Mouse (Mus musculus) C2C12 (cell line): ENCODE data around the gene Grik3.

Source experiments
- CEBPB ChIP-seq: IDR thresholded peaks from one replicate; pipeline ENCODE4 v1.6.1; 2011; ENCODE audit warnings: low read depth, mild to moderate bottlenecking, control low read depth, moderate library complexity
- CTCF ChIP-seq: IDR thresholded peaks from one replicate; pipeline ENCODE4 v1.5.1; 2011; ENCODE audit not compliant: control insufficient read depth, insufficient read depth, insufficient read length
- FOSL1 ChIP-seq: IDR thresholded peaks from one replicate; pipeline ENCODE4 v1.8.0; 2011; ENCODE audit warnings: mild to moderate bottlenecking, low read length; ENCODE audit not compliant: poor library complexity, insufficient read depth, severe bottlenecking
- MAX ChIP-seq: IDR thresholded peaks from one replicate; pipeline ENCODE4 v1.6.1; 2011; ENCODE audit warnings: mild to moderate bottlenecking, control low read depth
- USF1 ChIP-seq: IDR thresholded peaks from one replicate; pipeline ENCODE4 v1.6.1; 2011; ENCODE audit warnings: low read depth, mild to moderate bottlenecking, control low read depth, moderate library complexity

DNA sequence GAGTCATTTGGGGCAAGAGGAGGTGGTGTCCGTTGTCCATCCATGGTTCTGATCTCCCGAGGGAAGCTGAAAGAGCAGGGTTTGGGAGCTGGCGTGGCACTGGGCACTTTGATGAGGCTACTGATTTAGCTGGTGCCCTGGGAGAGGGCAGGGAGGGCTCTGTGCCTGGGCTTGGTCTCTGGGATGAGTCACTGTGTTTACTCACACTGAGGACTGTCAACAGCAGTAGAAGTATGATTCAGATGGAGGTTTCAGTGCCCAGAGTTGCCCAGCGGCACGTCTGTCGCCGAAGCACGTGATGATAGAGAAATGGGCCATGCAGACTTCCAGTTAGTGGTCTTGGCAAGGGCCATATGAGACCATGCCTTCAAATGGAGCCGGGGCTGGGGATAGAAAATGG, 63.3 kb downstream of the Grik3 start:
- no peak for TF ChIP-seq CTCF
- TF ChIP-seq FOSL1 = no peak
- TF ChIP-seq USF1 = no peak
- TF ChIP-seq MAX = no peak
- no peak for TF ChIP-seq CEBPB
